Mouse (Mus musculus) C2C12 (cell line): ENCODE data around the gene Skp1a.

Experiments used
- CTCF ChIP-seq: IDR thresholded peaks from one replicate; pipeline ENCODE4 v1.5.1; 2011; ENCODE audit not compliant: control insufficient read depth, insufficient read depth, insufficient read length
- USF1 ChIP-seq: IDR thresholded peaks from one replicate; pipeline ENCODE4 v1.6.1; 2011; ENCODE audit warnings: low read depth, mild to moderate bottlenecking, control low read depth, moderate library complexity

DNA sequence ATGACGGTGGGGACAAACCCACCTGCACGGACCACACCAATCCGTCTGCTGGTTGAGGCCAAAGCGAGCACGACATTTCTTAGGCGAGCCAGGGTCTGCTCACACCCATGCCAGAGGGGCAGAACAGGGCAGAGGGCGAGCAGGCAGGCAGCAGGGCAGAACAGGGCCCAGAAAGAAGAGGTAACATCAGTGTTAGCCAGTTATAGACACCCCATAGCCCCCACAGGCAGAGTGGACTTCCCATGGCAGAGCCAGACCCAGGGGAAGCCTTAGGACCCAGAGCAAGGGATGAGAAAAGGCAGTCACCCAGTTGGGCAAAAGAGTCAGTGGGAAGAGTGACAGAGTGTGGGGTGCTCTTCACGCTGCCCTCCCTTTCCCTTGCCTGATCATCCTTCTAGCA, 23.3 kb downstream of the Skp1a start:
- no peak for TF ChIP-seq CTCF
- no peak for TF ChIP-seq USF1
